Mouse (Mus musculus): ENCODE results near the gene Ints6.

DNA sequence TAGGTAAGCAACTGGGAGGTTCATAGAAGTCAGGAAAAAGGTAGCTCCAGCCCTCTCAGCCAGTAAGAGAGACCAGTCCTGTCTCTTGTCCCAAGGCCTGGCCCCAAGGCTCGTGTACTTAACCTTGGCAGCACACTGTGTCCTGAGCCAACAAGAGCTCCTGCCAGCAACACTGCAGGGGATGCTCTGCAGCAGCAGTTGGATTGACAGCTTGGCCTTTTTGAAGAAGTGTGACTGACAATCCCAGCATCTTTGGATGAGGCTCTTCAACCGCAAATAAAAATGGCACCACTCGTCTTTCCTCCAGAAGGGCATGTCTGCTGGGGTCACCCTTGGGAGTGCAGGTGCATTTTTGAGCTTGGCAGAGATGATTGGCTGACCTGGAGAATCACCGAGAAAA lies 120.6 kb downstream of the Ints6 start:
- TF ChIP-seq GATA1 (IDR thresholded peaks at IDR 0.05; ENCODE audit: borderline replicate concordance, low read length) (no peak), FLI1 (IDR thresholded peaks at IDR 0.05; ENCODE audit: low read length) (no peak)

Measured in megakaryocyte, embryonic 14.5 days (primary cell).